Mouse (Mus musculus) layer of hippocampus, adult 2 months (tissue): ENCODE measurements around the gene Sgpp2. TPM values are rescaled to one million over a fixed set of nuclear protein-coding genes. Genes with fewer than 3 reads are reported as not detected.
A peak's percentile ranks its signal among the peaks of the same experiment; 100 is the strongest.

Experiments used
- DNase-seq, 2 experiments: peaks; one replicate each; pipeline ENCODE4 v3.0.0; 2022; ENCODE audit warnings: low spot score in 2 of 2
- H3K27ac ChIP-seq: fragments of 200-600 bp; 2 replicates; pipeline ENCODE4 v1.8.1; 2022
- H3K4me3 ChIP-seq: fragments of 200-600 bp; 2 replicates; pipeline ENCODE4 v1.8.1; 2022; ENCODE audit warnings: mild to moderate bottlenecking
- CTCF ChIP-seq: fragments of 200-600 bp; conservative IDR thresholded peaks from 2 replicates; pipeline ENCODE4 v1.8.1; 2022; ENCODE audit warnings: antibody characterized with exemption, mild to moderate bottlenecking, moderate library complexity
- total RNA-seq, 2 experiments: library from RNA; stranded (reverse); gene quantifications; 2 replicates each; pipeline ENCODE4 v1.2.3; 2021

The Sgpp2 gene
- total RNA-seq, 2 experiments from 2014 or later: 4.3 TPM

GRCm38 (mm10) chr1:78320291-78320690 is 10.1 kb downstream of the Sgpp2 start:
- no peak for DNase-seq
- no peak for TF ChIP-seq CTCF
- no peak overlapping the region for H3K4me3 ChIP-seq
- H3K27ac ChIP-seq: no peak overlapping the region

- no peak for DNase-seq
- TF ChIP-seq CTCF: no peak
Observed at GRCm38 (mm10) chr1:78322098-78322778, 12.1 kb downstream of the Sgpp2 start.

GRCm38 (mm10) chr1:78322844-78323243 is 12.7 kb downstream of the Sgpp2 start:
- no peak overlapping the region for H3K4me3 ChIP-seq
- DNase-seq: no peak
- H3K27ac ChIP-seq: no peak overlapping the region
- no peak for TF ChIP-seq CTCF

More at GRCm38 (mm10) chr1:78322098-78322778, 12.1 kb downstream of the Sgpp2 start:
- Histone ChIP-seq H3K4me3 (no peak overlapping the region), H3K27ac (no peak overlapping the region)

- DNase-seq: no peak
- TF ChIP-seq CTCF: no peak
- Histone ChIP-seq H3K27ac (no peak overlapping the region), H3K4me3 (no peak overlapping the region)
Observed at GRCm38 (mm10) chr1:78324044-78324443, 13.9 kb downstream of the Sgpp2 start.

DNA sequence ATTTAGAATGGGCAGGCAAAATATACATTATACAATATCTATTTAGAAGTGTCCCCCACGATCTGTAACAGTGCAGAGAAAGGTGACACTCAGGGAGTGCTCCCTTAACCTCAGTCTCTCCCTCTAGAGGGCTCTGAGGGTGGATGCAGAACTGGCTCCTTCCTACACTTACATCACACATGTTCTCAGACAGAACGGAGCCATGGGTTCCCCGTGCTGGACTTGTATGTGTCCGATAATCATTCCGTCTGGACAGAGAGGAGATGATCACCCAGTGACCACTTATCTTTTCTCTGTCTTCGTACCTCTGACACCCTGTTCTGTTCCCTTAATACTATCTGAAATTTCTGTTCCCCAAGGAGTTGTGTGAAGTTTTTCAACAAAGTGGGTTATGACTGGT is 15.7 kb downstream of the Sgpp2 start:
- DNase-seq: no peak
- peak; percentile 38 for TF ChIP-seq CTCF

DNA sequence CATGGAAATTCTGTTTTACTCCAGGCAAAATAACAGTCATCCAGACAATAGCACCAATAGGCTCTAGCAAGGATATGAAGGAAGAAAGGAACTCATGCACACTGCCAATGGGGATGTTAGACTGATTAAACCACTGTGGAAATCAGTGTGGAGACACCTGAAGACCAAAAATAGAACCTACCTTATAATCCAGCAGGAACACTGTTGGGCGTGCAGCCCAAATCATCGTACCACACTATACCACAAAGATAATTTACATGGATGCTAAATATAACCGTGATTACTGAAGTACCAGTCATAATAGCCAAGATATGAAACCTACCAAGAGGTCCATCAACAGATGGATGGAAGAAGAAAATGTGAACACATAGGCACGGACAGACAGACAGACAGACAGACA is 18.5 kb downstream of the Sgpp2 start:
- no peak overlapping the region for H3K27ac ChIP-seq
- no peak for DNase-seq
- no peak for TF ChIP-seq CTCF
- no peak overlapping the region for H3K4me3 ChIP-seq

More for the DNA sequence above, 15.7 kb downstream of the Sgpp2 start:
- no peak overlapping the region for H3K27ac ChIP-seq
- H3K4me3 ChIP-seq: no peak overlapping the region

- no peak overlapping the region for H3K27ac ChIP-seq
- no peak for DNase-seq
- H3K4me3 ChIP-seq: no peak overlapping the region
- TF ChIP-seq CTCF: no peak
Observed at GRCm38 (mm10) chr1:78329861-78330260, 19.7 kb downstream of the Sgpp2 start.

DNA sequence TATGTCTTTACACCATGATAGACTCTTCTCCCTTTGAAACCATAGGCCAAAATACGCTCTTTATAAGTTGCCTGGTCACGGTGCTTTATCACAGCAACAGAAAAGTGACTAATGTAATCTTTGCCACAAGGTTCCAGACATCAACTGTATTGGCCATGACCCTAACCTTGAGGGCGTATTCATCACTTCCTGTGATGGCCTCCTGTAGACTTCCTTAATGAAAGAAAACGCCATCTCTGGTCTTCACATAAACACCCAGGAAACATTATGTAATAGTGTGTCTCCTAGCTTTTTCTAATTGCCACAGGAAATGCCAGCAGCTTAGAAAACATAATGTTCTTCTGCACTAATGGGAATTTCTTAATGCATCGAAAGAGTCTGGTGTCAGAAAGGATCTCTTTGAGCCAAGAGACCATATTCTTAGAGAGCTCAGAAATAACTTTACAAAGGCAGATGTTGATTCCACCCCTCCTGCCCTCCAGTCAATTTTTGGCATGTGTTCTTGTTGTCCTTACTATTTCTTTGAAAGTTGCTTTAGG is 20.5 kb downstream of the Sgpp2 start:
- TF ChIP-seq CTCF: no peak
- DNase-seq: no peak
- H3K27ac ChIP-seq: no peak overlapping the region

GRCm38 (mm10) chr1:78337726-78338125 is 27.6 kb downstream of the Sgpp2 start:
- DNase-seq: no peak
- no peak for TF ChIP-seq CTCF
- H3K27ac ChIP-seq: no peak overlapping the region
- H3K4me3 ChIP-seq: no peak overlapping the region

More for the DNA sequence above, 20.5 kb downstream of the Sgpp2 start:
- no peak overlapping the region for H3K4me3 ChIP-seq

- Histone ChIP-seq H3K27ac (no peak overlapping the region), H3K4me3 (no peak overlapping the region)
- peak; percentile 65 for TF ChIP-seq CTCF
- no peak for DNase-seq
Observed at GRCm38 (mm10) chr1:78338212-78338611, 28.1 kb downstream of the Sgpp2 start.

- no peak for DNase-seq
- no peak for TF ChIP-seq CTCF
- Histone ChIP-seq H3K4me3 (no peak overlapping the region), H3K27ac (no peak overlapping the region)
Observed at GRCm38 (mm10) chr1:78339941-78340340, 29.8 kb downstream of the Sgpp2 start.

GRCm38 (mm10) chr1:78340584-78340983 is 30.4 kb downstream of the Sgpp2 start:
- TF ChIP-seq CTCF: no peak
- no peak for DNase-seq
- Histone ChIP-seq H3K4me3 (no peak overlapping the region), H3K27ac (no peak overlapping the region)

GRCm38 (mm10) chr1:78347317-78347806 is 37.2 kb downstream of the Sgpp2 start:
- Histone ChIP-seq H3K4me3 (no peak overlapping the region), H3K27ac (no peak overlapping the region; the same call in 1 of the 2 replicates)
- DNase-seq: no peak
- no peak for TF ChIP-seq CTCF

DNA sequence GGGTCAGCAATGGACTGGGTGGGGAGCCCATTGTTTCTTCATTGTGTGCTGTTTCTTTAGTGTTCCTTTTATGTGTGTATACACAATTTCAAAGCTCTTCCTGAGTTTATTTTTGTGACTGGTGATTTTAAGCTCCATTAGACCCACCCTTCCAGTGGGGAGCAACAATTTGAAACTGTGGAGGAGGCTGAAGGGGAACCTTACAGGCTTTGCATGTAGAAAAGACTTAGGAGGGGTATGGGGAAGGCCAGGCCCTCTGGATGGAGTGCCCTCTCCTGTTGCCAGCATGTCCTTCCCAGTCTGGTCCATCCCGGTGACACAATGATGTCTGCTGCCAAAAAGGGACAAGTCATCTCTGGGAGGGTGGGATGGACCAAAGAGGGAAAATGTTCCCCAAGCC is 39.1 kb downstream of the Sgpp2 start:
- Histone ChIP-seq H3K4me3 (no peak overlapping the region), H3K27ac (peak overlapping the region; percentile 57; the same call in 1 of the 2 replicates)
- no peak for DNase-seq
- TF ChIP-seq CTCF: no peak
